Mouse (Mus musculus): ENCODE measurements around the gene Faf1. TPM values are rescaled to one million over a fixed set of nuclear protein-coding genes. Genes with fewer than 3 reads are reported as not detected.

The Faf1 gene
- total RNA-seq, 2 experiments from 2014 or later = 38.8 to 40.3 TPM

- no peak for DNase-seq (ENCODE audit: low spot score)
- intact Hi-C loops (cut with DNase I) = no loop called here
Measured at GRCm38 (mm10) chr4:109760501-109760900, 84.1 kb downstream of the Faf1 start.

- no peak for DNase-seq (ENCODE audit: low spot score)
- intact Hi-C loops (cut with DNase I) = no loop called here
Measured at GRCm38 (mm10) chr4:109762768-109763501, 86.5 kb downstream of the Faf1 start.

- no peak for DNase-seq (ENCODE audit: low spot score)
- intact Hi-C loops (cut with DNase I) = no loop called here
Measured at GRCm38 (mm10) chr4:109769071-109769470, 92.7 kb downstream of the Faf1 start.

GRCm38 (mm10) chr4:109782577-109783114, 106.3 kb downstream of the Faf1 start:
- no peak for DNase-seq (ENCODE audit: low spot score)
- intact Hi-C loops (cut with DNase I) = no loop called here

- intact Hi-C loops (cut with DNase I) = no loop called here
Measured at GRCm38 (mm10) chr4:109789347-109790001, 113.1 kb downstream of the Faf1 start.

GRCm38 (mm10) chr4:109792331-109792730, 115.9 kb downstream of the Faf1 start:
- DNase-seq (ENCODE audit: low spot score) = no peak
- intact Hi-C loops (cut with DNase I) = no loop called here

More at GRCm38 (mm10) chr4:109789347-109790001, 113.1 kb downstream of the Faf1 start:
- DNase-seq (ENCODE audit: low spot score) = no peak

GRCm38 (mm10) chr4:109793072-109793471, 116.7 kb downstream of the Faf1 start:
- intact Hi-C loops (cut with DNase I) = no loop called here
- DNase-seq (ENCODE audit: low spot score) = no peak

GRCm38 (mm10) chr4:109797511-109798182, 121.3 kb downstream of the Faf1 start:
- no peak for DNase-seq (ENCODE audit: low spot score)
- intact Hi-C loops (cut with DNase I) = no loop called here

- DNase-seq (ENCODE audit: low spot score) = no peak
Measured at GRCm38 (mm10) chr4:109806408-109806807, 130.0 kb downstream of the Faf1 start.

GRCm38 (mm10) chr4:109815161-109815560, 138.8 kb downstream of the Faf1 start:
- no peak for DNase-seq (ENCODE audit: low spot score)
- intact Hi-C loops (cut with DNase I) = no loop called here

More at GRCm38 (mm10) chr4:109806408-109806807, 130.0 kb downstream of the Faf1 start:
- intact Hi-C loops (cut with DNase I) = no loop called here

GRCm38 (mm10) chr4:109815592-109815991, 139.2 kb downstream of the Faf1 start:
- DNase-seq (ENCODE audit: low spot score) = no peak
- intact Hi-C loops (cut with DNase I) = no loop called here

GRCm38 (mm10) chr4:109819455-109819854, 143.1 kb downstream of the Faf1 start:
- intact Hi-C loops (cut with DNase I) = no loop called here
- no peak for DNase-seq (ENCODE audit: low spot score)

GRCm38 (mm10) chr4:109829800-109830199, 153.4 kb downstream of the Faf1 start:
- intact Hi-C loops (cut with DNase I) = no loop called here
- no peak for DNase-seq (ENCODE audit: low spot score)

GRCm38 (mm10) chr4:109857851-109858250, 181.5 kb downstream of the Faf1 start:
- DNase-seq (ENCODE audit: low spot score) = no peak
- intact Hi-C loops (cut with DNase I) = no loop called here

GRCm38 (mm10) chr4:109858571-109859392, 182.4 kb downstream of the Faf1 start:
- no peak for DNase-seq (ENCODE audit: low spot score)
- intact Hi-C loops (cut with DNase I) = no loop called here

GRCm38 (mm10) chr4:109859401-109859800, 183.0 kb downstream of the Faf1 start:
- intact Hi-C loops (cut with DNase I) = no loop called here

GRCm38 (mm10) chr4:109860256-109860655, 183.9 kb downstream of the Faf1 start:
- DNase-seq (ENCODE audit: low spot score) = no peak
- intact Hi-C loops (cut with DNase I) = no loop called here

More at GRCm38 (mm10) chr4:109859401-109859800, 183.0 kb downstream of the Faf1 start:
- DNase-seq (ENCODE audit: low spot score) = no peak

GRCm38 (mm10) chr4:109862271-109862670, 185.9 kb downstream of the Faf1 start:
- intact Hi-C loops (cut with DNase I) = no loop called here
- DNase-seq (ENCODE audit: low spot score) = no peak

- DNase-seq (ENCODE audit: low spot score) = no peak
- intact Hi-C loops (cut with DNase I) = no loop called here
Measured at GRCm38 (mm10) chr4:109863021-109863420, 186.6 kb downstream of the Faf1 start.

Data from heart, postnatal 25 days (tissue).